Mouse (Mus musculus) megakaryocyte-erythroid progenitor cell, adult 5 weeks (primary cell): ENCODE measurements around the gene Asrgl1. TPM values are rescaled to one million over a fixed set of nuclear protein-coding genes. Genes with fewer than 3 reads are reported as not detected.

Source experiments
- polyA plus RNA-seq: library from polyadenylated mRNA; stranded (reverse); fragments of >175 nt; gene quantifications from 2 replicates; pipeline ENCODE4 v1.2.3, GENCODE M21; 2012

The Asrgl1 gene
- 84.3 and 107 TPM in 2 replicates for polyA plus RNA-seq

DNA sequence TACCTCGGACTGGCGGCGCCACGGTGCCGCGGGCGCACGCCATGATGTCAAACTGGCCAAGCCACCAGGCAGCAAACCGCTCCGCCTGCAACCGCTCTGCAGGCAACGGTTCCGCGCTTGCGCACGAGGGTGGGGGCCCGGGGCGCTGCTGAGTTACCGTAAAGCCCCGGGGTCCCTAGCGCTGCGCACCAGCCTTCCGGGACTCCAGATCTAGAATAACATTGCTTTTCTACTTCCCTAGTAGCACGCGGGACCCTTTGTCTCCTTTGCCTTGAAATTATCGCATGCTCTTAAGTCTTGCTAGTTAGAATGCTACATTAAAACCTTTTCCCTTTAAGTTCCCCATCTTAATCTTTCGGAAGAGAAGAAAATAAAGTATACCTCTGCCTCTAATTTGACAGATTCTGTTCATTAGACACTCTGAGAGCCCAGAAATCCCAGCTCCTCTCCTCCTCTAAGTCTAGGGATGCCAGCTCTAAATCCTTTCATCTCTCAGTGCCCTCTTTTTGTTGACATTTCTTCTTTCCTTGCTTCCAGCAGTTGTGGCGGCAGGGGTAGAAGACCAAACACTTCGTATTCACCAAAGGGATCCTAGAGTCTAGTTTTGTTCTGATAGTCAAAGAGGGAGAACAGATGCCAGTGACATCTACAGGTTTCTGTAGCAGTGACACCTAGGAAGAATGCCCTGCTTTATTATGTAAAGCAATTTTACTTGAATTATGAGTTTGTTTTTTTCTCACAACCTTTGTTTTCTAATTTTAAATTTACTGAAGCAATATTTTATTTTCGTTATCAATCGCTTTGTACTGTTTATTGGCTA is at the start of gene Asrgl1:
Gene Asrgl1, minus strand, starts transcription at position 125 of the 820 bp plus-strand sequence.

DNA sequence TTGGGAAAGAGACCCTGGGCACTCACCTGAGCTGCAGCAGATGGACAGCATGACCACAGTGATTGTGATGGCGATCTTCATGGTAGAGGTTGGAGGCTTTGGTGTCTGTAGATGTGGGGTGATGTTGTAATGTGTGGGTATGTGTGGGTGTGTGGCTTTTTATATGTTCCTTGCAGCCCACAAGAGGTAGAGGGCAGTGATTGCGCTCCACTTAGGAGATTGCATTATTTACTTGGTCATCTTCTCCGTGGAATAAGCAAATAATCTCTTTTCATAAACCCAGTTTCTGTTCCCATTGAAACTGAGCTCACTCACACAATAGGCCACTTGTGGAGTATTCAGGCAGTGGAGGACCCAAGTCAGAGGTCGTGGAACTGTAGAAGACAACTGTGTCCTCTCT is 47.6 kb downstream of the Asrgl1 start, which contains the start of gene Scgb1a1:
Gene Scgb1a1, minus strand, starts transcription at position 138 of the 400 bp plus-strand sequence.

Other genes starting within 250 kb of the Asrgl1 start
- 68.5 and 78.3 TPM in 2 replicates for gene 1810009A15Rik, start 246.8 kb downstream of the Asrgl1 start, polyA plus RNA-seq
- 10.1 and 13.2 TPM in 2 replicates for gene Gm49416, start 246.7 kb downstream of the Asrgl1 start, polyA plus RNA-seq
- gene Ints5, start 242.6 kb downstream of the Asrgl1 start, polyA plus RNA-seq: 32.4 and 39.0 TPM in 2 replicates
- 52.6 and 60.1 TPM in 2 replicates for gene Ganab, start 237.6 kb downstream of the Asrgl1 start, polyA plus RNA-seq
- 129 and 153 TPM in 2 replicates for gene B3gat3, start 215.3 kb downstream of the Asrgl1 start, polyA plus RNA-seq
- gene Rom1, start 206.3 kb downstream of the Asrgl1 start, polyA plus RNA-seq: 8.8 and 9.0 TPM in 2 replicates
- 76.3 and 82.6 TPM in 2 replicates for gene Eml3, start 206.1 kb downstream of the Asrgl1 start, polyA plus RNA-seq
- gene Mta2, start 193.8 kb downstream of the Asrgl1 start, polyA plus RNA-seq: 58.4 and 74.1 TPM in 2 replicates
- 28.2 and 29.0 TPM in 2 replicates for gene Tut1, start 181.8 kb downstream of the Asrgl1 start, polyA plus RNA-seq
- gene Eef1g, start 168.6 kb downstream of the Asrgl1 start, polyA plus RNA-seq: 124 and 163 TPM in 2 replicates
- 19.1 and 29.1 TPM in 2 replicates for gene Ahnak, start 146.4 kb downstream of the Asrgl1 start, polyA plus RNA-seq
- gene Scgb1a1, start 47.7 kb downstream of the Asrgl1 start, polyA plus RNA-seq: not detected in 2 replicates